Mouse (Mus musculus): Measurements from ENCODE around the gene Trim27.

Trim27 gene

DNA sequence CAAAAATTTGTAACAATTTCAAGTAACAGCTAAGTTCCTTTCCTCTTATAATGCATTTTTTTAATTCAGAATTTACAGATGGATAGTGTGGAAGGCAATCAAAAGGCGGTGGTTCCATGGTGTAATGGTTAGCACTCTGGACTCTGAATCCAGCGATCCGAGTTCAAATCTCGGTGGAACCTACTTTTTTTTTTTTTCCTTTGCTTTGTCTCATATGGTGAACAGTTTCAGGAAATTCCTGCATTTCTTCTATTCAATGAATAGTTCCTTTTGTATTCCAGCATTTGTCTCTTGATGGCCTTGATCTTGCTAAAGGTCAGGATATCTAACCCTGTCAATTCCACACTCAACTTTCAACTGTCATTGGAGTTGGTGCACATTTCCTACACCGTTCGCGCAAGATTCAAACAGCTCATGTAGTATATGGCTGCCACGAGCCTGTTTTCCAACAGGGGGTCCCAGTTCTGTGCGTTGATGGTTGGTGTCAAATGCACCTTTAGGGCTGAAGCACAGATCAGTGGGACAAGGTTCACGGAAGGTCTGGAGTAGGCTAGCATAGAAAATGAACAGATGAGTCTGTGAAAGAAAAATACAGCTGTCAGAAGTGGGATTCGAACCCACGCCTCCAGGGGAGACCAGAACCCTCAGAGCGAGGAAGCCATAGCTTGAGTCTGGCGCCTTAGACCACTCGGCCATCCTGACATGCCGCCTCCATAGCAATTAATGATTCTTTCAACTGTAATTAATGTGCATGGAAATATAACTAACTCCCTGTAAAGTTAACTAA lies 6.8 kb upstream of the Trim27 start:
- peak; percentile 64 for DNase-seq

DNA sequence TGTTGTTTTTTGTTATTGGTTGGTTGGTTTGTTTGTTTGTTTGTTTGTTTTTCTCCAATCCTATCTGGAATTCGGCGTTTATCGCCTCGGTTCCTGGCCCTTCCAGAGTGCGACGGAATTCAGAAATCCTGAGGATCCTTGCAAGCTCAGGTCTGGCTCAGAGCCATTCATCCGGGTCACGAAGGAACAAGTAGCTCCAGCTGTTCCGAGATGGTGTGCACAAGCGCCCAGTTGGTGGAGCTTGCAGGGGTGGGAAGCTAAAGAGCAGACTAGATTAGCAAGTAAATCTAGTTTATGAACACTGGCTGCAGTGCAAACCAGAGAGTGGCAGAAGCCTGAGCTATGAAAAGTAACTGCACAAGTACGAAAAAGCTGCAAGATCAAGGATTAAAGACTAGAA lies 6.2 kb upstream of the Trim27 start:
- peak; percentile 52 for DNase-seq

DNA sequence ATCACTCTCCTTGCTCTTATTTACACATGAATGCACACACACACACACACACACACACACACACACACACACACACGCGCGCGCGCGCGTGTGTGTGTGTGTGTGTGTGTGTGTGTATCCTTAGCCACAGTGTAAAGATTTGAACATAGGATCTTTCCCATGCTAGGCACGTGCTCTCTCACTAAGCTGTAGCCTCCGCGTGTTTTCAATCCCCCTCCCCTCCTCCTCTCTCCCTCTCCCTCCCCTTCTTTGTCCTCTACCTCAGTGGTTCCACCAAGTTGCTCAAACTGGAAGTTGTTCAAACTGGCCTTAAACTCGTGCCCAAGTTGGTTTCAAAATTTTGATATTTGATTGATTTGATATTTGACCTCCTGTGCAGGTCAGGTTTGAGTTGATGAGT lies 2.5 kb upstream of the Trim27 start:
- no peak for DNase-seq

DNA sequence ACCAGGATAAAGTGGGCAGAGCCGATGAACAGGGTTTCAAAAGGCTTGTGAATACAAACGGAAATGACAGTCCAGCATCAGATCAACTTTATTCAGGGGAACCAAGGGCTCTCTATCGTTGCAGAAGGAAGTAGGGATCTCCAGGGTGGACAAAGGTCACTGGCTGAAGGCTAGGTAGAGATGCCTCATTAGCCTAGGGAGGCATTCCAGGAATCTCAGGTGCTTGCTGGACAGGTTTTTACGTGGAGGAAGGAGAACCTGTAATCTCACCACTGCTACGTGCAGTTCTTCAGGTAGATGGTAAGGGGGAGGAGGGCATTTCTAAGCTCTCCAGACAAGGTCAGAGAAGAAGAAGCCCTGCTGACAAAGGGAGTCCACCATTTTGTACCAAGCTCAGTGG lies 1.6 kb upstream of the Trim27 start:
- DNase-seq: no peak

DNA sequence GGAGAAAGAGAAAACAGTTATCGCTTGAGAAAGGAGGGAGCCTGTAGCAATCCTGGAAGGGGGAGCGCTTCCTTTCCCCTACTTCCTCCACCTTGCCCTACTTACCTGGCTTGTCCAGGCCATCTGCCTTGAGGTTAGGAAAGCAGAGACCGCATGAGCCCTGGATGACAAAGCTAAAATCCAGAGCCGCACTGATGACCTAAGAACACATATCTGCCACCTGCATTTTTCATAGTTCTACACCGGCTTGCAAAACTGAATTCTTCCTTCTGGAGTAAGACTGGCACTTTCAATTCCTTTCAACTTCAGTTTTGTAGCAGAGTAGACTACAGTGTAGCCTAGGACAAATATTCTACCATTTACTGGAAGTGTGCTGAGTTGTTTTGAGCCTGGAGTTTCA lies 881 bp upstream of the Trim27 start:
- DNase-seq: no peak

DNA sequence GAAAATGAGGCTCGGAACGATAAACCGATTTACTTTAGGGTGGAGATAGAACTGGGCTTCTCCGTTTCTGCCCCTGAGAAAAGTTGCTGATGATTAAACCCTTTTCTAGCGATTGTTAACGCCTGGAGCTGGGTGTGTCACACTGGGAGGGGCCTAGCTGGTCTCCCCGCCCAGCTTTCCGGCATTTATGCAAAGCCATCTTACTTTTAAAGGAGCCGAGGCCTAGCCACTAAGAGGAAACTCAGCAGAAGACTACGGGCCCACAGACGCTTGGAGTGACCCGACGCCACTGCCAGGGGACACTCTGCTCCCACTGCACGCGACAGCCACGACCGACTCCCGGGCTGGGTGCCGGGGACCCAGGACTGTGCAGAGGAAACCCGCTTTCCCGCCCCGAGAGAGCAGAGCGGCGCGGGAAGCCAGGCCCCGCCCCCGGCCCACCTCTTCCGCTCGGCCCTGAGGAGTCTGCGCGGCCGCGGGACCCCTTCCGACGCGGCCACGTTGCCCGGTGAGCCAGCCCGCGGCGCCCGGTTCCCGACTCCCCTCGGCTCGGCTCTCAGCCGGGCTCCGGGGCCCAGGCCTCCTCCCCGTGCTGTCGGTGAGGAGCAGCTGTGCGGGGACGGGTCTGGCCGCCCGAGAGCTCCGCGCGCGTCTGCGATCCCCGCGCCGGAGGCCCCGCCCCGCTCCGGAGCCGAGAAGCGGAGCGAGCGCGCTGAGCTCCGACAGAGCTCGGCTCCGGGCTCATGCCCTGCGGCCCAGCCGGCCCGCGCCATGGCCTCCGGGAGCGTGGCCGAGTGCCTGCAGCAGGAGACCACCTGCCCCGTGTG lies 692 bp downstream of the Trim27 start:
- peak; percentile 79 for DNase-seq

DNA sequence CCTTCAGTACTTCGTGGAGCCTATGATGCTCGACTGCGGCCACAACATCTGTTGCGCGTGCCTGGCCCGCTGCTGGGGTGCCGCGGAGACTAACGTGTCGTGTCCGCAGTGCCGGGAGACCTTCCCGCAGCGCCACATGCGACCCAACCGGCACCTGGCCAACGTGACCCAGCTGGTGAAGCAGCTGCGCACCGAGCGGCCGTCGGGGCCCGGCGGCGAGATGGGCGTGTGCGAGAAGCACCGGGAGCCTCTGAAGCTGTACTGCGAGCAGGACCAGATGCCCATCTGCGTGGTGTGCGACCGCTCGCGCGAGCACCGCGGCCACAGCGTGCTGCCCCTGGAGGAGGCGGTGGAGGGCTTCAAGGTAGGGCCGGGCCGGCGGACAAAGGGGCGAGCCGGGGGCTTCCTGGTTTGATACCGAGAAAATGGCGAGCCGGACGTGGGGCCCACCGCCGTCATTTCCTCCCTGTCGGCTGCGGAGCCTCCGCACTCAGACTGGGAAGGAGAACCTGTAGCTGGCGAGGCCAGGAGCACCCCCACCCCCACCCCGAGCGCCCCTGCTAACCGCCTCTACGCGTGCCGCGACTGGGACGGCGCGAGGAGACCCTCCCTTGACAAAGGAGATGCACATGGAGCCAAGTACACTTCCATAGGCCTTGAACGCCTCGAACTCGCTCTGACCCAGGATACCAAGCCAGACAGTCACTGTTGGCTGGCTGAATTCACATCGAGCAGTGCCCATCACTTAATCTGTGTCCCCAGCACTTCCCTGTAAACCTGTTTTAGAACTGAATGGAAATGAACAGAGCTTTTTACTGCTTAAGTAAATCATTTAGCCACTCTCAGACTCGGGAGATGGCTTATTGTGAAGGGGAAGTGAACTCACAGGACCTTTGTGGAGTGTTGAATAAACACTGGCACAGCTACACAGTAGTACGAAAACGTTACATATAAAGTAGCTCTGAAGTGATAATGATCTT lies 1.6 kb downstream of the Trim27 start:
- peak; percentile 53 for DNase-seq

DNA sequence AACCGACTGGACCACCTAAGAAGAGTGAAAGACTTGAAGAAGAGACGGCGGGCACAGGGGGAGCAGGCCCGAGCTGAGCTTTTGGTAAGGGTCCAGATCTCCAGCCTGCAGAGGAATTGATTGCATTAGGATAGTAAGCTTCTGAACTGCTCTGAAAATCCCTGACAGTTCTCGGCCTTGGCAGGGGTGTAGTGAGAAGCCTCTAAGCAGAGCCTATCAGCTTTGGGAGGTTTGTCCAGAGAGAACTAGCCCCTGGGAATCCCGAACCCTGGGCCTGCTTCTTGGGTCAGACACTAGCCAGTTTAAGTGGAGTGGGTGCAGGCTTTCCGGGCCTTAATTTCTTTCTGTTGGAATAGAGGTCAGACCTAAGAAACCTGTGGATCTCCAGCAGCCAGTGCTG lies 2.8 kb downstream of the Trim27 start:
- DNase-seq: no peak

DNA sequence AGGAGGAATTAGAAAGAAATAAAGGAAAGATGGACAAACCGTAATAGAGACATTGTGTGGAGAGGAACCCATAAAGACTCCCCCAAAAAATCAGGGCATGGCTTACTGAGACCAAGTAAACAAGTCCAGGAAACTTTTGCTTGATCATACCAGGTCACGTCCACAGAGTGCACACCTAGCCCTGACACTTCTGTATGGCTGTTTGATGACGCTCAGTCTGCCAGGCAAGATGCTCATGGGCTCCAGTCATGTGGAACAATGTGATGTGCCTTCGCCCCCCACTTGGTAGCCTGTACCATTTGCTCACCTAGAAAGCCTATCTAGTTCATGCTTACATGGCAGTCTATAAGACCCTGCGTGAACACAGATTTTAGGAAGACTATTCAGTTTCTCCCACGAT lies 3.8 kb downstream of the Trim27 start:
- DNase-seq: no peak

DNA sequence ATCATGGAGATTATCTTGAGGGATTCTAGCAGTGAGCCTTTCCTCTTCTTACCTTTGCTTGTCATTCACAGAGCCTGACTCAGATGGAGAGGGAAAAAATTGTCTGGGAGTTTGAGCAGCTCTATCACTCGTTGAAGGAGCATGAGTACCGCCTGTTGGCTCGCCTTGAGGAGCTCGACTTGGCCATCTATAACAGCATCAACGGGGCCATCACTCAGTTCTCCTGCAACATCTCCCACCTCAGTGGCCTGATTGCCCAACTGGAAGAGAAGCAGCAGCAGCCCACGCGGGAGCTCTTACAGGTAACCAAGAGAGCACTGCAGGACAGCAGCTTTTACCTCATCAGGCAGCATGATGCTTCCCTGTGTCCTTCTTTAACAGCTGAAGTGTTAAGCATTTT lies 4.4 kb downstream of the Trim27 start:
- DNase-seq: no peak

DNA sequence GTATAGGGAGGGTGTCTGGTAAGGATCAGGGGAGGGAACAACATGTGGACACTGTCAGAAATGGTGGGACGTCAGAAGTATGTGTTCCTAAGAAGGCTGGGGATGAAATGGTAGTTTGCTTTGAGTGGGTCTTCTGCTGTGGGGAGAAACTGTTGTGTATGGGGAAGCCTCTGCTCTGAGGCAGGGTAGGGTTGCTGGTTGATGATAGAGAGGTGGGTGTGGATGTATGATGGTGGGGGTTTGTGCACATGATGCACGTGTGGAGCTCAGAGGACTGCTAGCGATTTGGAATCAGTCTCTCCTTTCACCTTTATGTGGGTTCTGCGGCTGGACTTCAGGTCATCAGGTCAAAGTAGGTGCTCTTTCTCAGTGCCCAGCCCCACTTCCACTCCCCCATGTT lies 6.3 kb downstream of the Trim27 start:
- no peak for DNase-seq

DNA sequence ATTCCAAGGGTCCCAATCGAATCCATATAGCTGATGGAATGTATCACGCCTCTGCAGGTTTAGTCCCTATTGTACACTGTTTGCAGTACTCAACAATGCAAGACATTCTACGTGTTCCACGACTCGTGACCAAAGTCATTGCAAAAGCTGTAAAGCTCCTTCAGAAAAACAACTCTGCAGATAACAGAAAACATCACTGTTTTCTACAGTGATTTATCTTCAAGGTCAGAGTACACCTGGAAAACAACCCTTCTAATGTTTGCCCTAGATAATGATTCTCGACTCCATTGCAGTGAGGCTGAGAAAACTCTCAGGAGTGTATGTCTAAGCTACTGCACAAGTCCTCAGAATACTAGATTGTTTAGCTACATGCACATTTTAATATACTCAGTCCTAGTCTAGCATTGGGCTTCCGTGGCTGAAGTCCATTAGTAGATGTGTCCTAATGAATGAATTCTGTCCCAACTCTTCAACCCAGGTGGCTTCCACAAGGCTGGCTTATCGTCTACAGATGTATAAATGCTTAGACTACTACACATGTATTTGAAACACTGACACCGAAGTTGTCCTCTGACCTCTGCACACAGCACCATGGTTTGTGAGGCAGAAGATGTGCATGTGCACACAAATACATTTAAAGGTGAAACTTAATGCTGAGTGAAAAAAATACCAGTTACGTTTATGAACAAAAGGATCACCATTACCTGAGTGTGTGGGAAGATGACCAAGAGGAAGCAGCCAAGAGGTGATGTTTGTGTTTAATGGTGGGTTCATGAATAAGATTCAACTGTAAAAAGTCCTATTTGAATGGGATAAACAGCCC lies 16.4 kb downstream of the Trim27 start:
- no peak for DNase-seq

DNA sequence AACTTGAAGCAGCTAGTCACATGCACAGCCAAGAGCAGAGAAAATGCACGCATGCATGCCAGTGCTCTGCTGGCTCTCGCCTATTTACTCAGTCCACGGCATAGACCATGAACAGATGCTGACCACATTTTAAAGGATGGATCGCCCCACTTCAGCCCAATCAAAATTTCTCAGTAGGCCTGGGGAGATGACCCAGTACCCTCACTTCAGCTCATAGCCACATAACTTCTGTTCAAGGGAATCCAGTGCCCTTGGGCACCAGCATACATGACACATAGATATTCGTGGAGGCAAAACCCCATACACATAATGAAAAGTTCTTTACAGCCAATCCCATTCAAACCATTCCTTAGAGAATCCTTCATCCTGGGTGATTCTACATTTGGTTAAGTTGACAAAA lies 18.5 kb downstream of the Trim27 start:
- no peak for DNase-seq

DNA sequence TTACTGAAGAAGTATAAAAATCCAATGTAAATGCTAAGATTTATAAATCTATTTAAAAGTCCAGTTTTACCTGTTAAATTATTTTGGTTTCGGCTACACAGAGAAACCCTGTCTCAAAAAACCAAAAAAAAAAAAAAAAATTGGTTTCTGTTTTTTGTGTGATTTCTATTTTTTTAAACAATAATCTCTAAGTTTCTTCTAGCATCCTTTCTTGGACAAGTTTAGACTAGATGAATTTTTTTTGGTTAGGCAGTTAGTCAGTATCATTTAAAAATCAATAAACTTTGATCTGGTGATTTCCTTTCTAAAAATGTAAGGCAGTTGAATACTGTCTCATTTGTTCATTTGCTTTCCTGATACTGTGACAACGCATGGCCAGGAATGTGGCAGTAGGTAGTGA lies 19.1 kb downstream of the Trim27 start:
- no peak for DNase-seq

DNA sequence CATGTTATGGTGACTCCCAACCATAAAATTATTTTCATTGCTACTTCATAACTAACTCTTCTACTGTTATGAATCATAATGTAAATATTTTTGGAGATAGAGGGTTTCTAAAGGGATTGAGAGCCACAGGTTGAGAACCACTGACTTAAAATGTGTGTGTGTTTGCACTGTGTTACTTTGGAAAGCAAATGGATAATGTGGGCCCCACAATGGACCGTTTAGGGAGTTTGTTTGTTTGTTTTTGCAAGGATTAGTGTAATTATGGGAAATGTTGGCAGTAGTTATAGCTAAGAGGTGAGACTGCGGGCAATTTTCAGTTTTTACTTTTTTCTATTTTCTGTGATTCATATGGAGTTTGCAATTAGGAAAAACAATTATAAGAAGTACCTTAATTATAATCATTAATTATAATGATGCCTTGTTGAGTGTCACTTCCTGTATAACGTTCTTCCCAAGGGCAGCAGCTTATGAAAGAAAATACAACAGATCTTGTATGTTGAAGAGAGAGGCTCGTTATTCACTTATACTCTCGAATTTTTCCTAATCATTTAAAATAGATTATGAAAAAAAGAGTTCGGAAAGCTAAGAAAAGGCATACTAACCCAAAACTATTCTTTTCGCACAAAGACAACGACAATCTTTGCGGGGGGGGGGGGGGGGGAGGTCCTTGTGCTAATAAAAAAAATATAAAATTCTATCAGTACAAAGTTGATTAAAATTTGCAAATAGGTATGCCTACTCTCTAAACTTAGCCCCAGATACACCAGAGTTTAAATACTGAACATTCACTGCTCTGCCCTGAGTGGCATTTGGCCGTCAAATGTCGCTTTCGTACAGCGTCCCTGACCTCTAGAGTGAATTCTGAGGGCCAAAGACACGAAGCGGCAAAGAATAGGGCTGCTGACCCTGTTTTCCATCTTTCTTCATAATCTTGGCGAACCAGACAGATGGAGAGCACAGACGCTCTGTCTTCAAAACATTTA lies 20.1 kb downstream of the Trim27 start:
- no peak for DNase-seq

DNA sequence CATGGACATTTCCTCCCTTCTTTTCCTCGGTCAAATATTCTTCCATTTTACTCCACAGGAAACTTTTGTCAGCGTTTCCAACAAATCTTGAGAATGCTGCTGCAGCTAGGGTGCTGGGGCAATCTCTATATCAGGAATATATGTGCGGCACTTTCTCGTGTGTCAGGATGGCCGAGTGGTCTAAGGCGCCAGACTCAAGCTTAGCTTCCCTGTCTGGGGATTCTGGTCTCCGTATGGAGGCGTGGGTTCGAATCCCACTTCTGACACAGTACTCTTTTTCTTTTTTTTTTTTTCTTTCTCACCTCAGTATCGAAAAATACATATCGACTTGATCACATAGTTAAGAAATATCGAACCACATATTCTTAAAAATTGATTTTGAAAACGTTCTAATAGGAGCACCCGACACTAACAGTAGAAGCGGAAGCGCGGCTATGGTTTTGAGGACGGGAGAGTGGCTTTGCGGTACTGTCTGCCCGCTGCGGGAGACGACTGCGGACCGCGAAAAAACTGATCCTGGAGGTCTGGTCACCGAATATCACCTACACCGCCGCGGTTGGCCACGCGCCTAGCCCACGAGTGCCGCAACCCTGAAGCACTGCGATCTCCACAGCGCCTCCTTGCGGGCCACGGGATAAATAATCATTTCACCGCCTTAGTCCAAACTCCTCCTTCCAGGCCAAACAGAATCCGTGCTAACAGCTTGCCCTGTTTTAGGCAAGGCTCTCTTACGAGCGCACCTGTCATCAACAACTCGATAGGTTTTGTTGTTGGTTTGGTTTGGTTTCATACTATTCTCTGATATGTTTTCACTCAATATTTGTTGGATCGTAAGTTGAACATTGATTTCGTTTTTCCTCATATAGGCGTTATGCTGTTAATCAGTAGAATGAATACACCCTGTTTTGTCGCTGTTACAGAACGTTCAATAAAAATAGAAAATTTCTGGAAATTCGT lies 21.1 kb downstream of the Trim27 start:
- DNase-seq: peak; percentile 94

DNA sequence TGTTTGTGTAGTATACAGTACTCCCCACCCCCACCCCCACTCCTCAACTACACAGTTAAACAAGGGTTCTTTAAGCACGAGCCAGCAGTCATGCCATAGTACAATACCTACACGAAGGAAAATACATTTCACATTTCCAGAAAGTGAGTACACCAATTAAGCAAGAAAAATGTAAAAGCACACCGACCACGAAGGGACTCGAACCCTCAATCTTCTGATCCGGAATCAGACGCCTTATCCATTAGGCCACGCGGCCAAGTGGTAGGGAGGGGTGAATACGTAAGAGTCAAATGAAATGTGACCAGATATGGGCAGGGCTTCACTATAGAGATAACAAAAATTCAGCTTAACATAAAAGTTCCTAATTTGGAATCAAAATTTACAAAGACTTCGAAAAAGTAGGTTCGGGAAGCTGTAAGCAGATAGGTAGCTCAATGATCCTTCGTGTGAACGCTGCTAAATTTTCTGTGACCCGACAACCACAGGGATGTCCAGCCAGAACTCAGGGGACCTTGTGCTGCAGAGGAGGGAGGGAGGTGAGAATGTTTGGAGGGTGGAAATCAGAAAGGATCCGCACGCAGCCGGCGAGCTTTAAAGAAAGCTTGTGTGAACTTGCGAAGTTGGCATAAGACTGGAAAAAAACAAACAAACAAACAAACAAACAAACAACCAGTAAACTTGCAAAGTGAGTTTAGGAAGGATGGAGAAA lies 36.2 kb downstream of the Trim27 start:
- DNase-seq: peak; percentile 71

DNA sequence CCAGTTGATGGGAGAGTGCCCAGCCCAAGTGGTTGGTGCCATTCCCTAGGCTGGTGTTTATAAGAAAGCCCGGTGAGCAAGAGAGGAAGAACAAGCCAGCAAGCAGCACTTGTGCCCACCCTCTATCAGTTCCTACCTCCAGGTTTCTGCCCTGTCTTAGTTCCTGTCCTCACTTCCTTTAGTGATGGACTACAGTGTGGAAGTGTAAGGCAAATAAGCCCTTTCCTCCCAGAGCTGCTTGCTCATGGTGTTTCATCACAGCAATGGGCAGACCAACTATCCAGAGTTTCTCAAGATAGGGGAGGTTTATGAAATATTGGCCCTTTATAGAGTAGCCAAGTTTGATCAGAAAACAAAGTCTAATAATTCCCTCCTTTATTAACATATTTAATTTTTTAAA lies 37.5 kb downstream of the Trim27 start:
- DNase-seq: no peak
